Mouse (Mus musculus) stomach, postnatal 0 days (tissue): Measurements from ENCODE around the gene Fignl1.

Experiments used
- CTCF ChIP-seq: IDR thresholded peaks from 2 replicates; pipeline ENCODE4 v1.5.1; 2016; ENCODE audit warnings: antibody characterized with exemption, low read depth, mild to moderate bottlenecking, moderate library complexity
- EP300 ChIP-seq: optimal IDR thresholded peaks from 2 replicates; pipeline ENCODE3; 2016; ENCODE audit warnings: antibody characterized with exemption

- no peak for TF ChIP-seq CTCF
- TF ChIP-seq EP300, result no peak
These were observed 43.3 kb downstream of the Fignl1 start for GRCm38 (mm10) chr11:11765414-11765813.
